Mouse (Mus musculus) kidney, adult 2 months (tissue): ENCODE results near the gene Nusap1. TPM values are rescaled to one million over a fixed set of nuclear protein-coding genes. Genes with fewer than 3 reads are reported as not detected.

Source experiments
- DNase-seq: peaks from one replicate; pipeline ENCODE4 v3.0.0; 2021
- H3K27ac ChIP-seq: fragments of 200-500 bp; 2 replicates; pipeline ENCODE4 v1.5.1; 2012; ENCODE audit warnings: low read depth, low read length, control low read depth, inconsistent platforms; ENCODE audit not compliant: insufficient read depth
- H3K27me3 ChIP-seq: fragments of 200-500 bp; replicated peaks from 2 replicates; pipeline ENCODE4 v1.6.1; 2012; ENCODE audit warnings: mild to moderate bottlenecking, moderate library complexity, low read length, inconsistent platforms; ENCODE audit not compliant: control insufficient read depth, insufficient read depth
- H3K36me3 ChIP-seq: fragments of 200-500 bp; 2 replicates; pipeline ENCODE4 v1.6.1; 2012; ENCODE audit warnings: mild to moderate bottlenecking, moderate library complexity, low read length, inconsistent platforms; ENCODE audit not compliant: control insufficient read depth, insufficient read depth
- H3K4me1 ChIP-seq: fragments of 200-500 bp; 2 replicates; pipeline ENCODE4 v1.6.1; 2011; ENCODE audit warnings: low read length; ENCODE audit not compliant: control insufficient read depth, insufficient read depth
- H3K4me3 ChIP-seq: fragments of 200-500 bp; 2 replicates; pipeline ENCODE4 v1.5.1; 2011; ENCODE audit warnings: mild to moderate bottlenecking, low read depth, low read length, control low read depth; ENCODE audit not compliant: insufficient read depth
- CTCF ChIP-seq: fragments of 200-500 bp; conservative IDR thresholded peaks from 2 replicates; pipeline ENCODE4 v1.5.1; 2011; ENCODE audit warnings: low read depth, mild to moderate bottlenecking, control low read depth, low read length, moderate library complexity, mixed read lengths; ENCODE audit not compliant: insufficient read depth, insufficient read length
- POLR2A ChIP-seq: fragments of 200-500 bp; IDR thresholded peaks from one replicate; pipeline ENCODE4 v1.6.1; 2011; ENCODE audit warnings: low read depth, low read length, control low read depth
- WGBS: fragments of 180-500 bp; shearing (Covaris S2); methylation state at CpG from one replicate; pipeline ENCODE4 v1.1.7; 2018; 5-methylcytosine and 5-hydroxymethylcytosine counted together
- polyA plus RNA-seq: library from polyadenylated mRNA; depleted of rRNA; stranded (reverse); fragments of >200 nt; gene quantifications from 2 replicates; pipeline ENCODE4 v1.2.3, GENCODE M21; 2012; rRNA removed

Nusap1 gene
- 0.25 and 0.29 TPM in 2 replicates for polyA plus RNA-seq

GRCm38 (mm10) chr2:119618199-119618982, at the start of gene Nusap1, which contains the start of gene Oip5:
Nusap1 (plus strand) TSS chr2:119618298.
Oip5 (minus strand) TSS chr2:119618469.
- H3K4me3 ChIP-seq = peak within 1 kb of the TSS; percentile 90
- DNase-seq = peak; percentile 97
- no peaks in the 10 kb centered on the region for H3K27me3 ChIP-seq
- H3K4me1 ChIP-seq = peaks cover 11% of the 10 kb centered on the region
- TF ChIP-seq CTCF = no peak
- no peak for TF ChIP-seq POLR2A
- under 1% methylated on average over 55 of the region's 55 CpGs for WGBS
- H3K27ac ChIP-seq = no peak within 1 kb of the TSS
- H3K36me3 ChIP-seq = no peaks in the 10 kb centered on the region

- no peak for TF ChIP-seq POLR2A
- TF ChIP-seq CTCF = no peak
- peak; percentile 72 for DNase-seq
- 32% methylated on average over 1 of the region's 1 CpGs for WGBS
- H3K27me3 ChIP-seq = no peaks in the 10 kb centered on the region
- H3K27ac ChIP-seq = no peak overlapping the region
- peaks cover 3% of the 10 kb centered on the region; the same call in 1 of the 2 replicates for H3K36me3 ChIP-seq
- H3K4me3 ChIP-seq = no peak overlapping the region
- peaks cover 4% of the 10 kb centered on the region; the same call in 1 of the 2 replicates for H3K4me1 ChIP-seq
Measured at GRCm38 (mm10) chr2:119572471-119572870, 45.6 kb upstream of the Nusap1 start.

GRCm38 (mm10) chr2:119581571-119581970, 36.5 kb upstream of the Nusap1 start:
- H3K27me3 ChIP-seq = no peaks in the 10 kb centered on the region
- no peak for DNase-seq
- H3K27ac ChIP-seq = no peak overlapping the region

GRCm38 (mm10) chr2:119583439-119583838, 34.7 kb upstream of the Nusap1 start:
- no peak overlapping the region for H3K4me3 ChIP-seq
- DNase-seq = no peak
- TF ChIP-seq CTCF (no peak), POLR2A (no peak)
- 76% methylated on average over 2 of the region's 2 CpGs for WGBS
- H3K4me1 ChIP-seq = no peaks in the 10 kb centered on the region
- H3K27ac ChIP-seq = no peak overlapping the region
- H3K27me3 ChIP-seq = no peaks in the 10 kb centered on the region
- 0 out of 2 replicates have a peak, but pooled peaks cover 1% of the 10 kb centered on the region for H3K36me3 ChIP-seq

More at GRCm38 (mm10) chr2:119581571-119581970, 36.5 kb upstream of the Nusap1 start:
- no peaks in the 10 kb centered on the region for H3K4me1 ChIP-seq
- H3K36me3 ChIP-seq = 0 out of 2 replicates have a peak, but pooled peaks cover 1% of the 10 kb centered on the region
- TF ChIP-seq CTCF = no peak
- no peak overlapping the region for H3K4me3 ChIP-seq
- 90% methylated on average over 3 of the region's 3 CpGs for WGBS

GRCm38 (mm10) chr2:119584282-119584681, 33.8 kb upstream of the Nusap1 start:
- no peak for DNase-seq
- TF ChIP-seq CTCF (no peak), POLR2A (no peak)
- WGBS = 87% methylated on average over 8 of the region's 8 CpGs

GRCm38 (mm10) chr2:119587383-119587782, 30.7 kb upstream of the Nusap1 start:
- Histone ChIP-seq H3K4me3 (no peak overlapping the region), H3K27me3 (no peaks in the 10 kb centered on the region), H3K4me1 (no peaks in the 10 kb centered on the region), H3K27ac (no peak overlapping the region), H3K36me3 (no peaks in the 10 kb centered on the region)
- DNase-seq = peak; percentile 78
- WGBS = 19% methylated on average over 4 of the region's 4 CpGs
- TF ChIP-seq CTCF (peak; percentile 91), POLR2A (no peak)

More at GRCm38 (mm10) chr2:119584282-119584681, 33.8 kb upstream of the Nusap1 start:
- Histone ChIP-seq H3K27me3 (no peaks in the 10 kb centered on the region), H3K27ac (no peak overlapping the region), H3K4me3 (no peak overlapping the region), H3K36me3 (0 out of 2 replicates have a peak, but pooled peaks cover 1% of the 10 kb centered on the region), H3K4me1 (no peaks in the 10 kb centered on the region)

GRCm38 (mm10) chr2:119591247-119591646, 26.9 kb upstream of the Nusap1 start:
- TF ChIP-seq POLR2A = no peak
- peak; percentile 27; the same call in 1 of the 2 replicates for TF ChIP-seq CTCF
- Histone ChIP-seq H3K27me3 (no peaks in the 10 kb centered on the region), H3K36me3 (no peaks in the 10 kb centered on the region), H3K4me3 (no peak overlapping the region), H3K27ac (no peak overlapping the region), H3K4me1 (peaks cover 9% of the 10 kb centered on the region)
- WGBS = 89% methylated on average over 3 of the region's 3 CpGs
- no peak for DNase-seq
